Mouse (Mus musculus) forebrain, postnatal 0 days (tissue): ENCODE data around the gene Zmat5. TPM values are rescaled to one million over a fixed set of nuclear protein-coding genes. Genes with fewer than 3 reads are reported as not detected.

ENCODE experiments used
- ATAC-seq: fragments of 200-750 bp; cut with Nextera tagmentation; 2 replicates; pipeline ENCODE4 v1.8.0; 2017; ENCODE audit warnings: mild to moderate bottlenecking, moderate library complexity
- DNase-seq: peaks from one replicate; pipeline ENCODE4 v3.0.0-alpha.2; 2015
- H3K27ac ChIP-seq: fragments of 300-500 bp; sonication (generic); 2 replicates; pipeline ENCODE4 v1.5.1; 2014; ENCODE audit warnings: low read depth, mild to moderate bottlenecking, antibody characterized with exemption, low read length, moderate library complexity, mixed read lengths
- H3K27me3 ChIP-seq: fragments of 300-500 bp; sonication (generic); 2 replicates; pipeline ENCODE4 v1.6.1; 2014; ENCODE audit warnings: mild to moderate bottlenecking, low read length, mixed read lengths; ENCODE audit not compliant: insufficient read depth
- H3K36me3 ChIP-seq: fragments of 300-500 bp; sonication (generic); 2 replicates; pipeline ENCODE4 v1.6.1; 2014; ENCODE audit warnings: mild to moderate bottlenecking, moderate library complexity; ENCODE audit not compliant: insufficient read depth
- H3K4me1 ChIP-seq: fragments of 300-500 bp; sonication (generic); 2 replicates; pipeline ENCODE4 v1.6.1; 2014; ENCODE audit warnings: antibody characterized with exemption; ENCODE audit not compliant: insufficient read depth
- H3K4me2 ChIP-seq: fragments of 300-500 bp; sonication (generic); 2 replicates; pipeline ENCODE4 v1.6.1; 2014; ENCODE audit warnings: low read depth, mild to moderate bottlenecking, moderate library complexity
- H3K4me3 ChIP-seq: fragments of 300-500 bp; sonication (generic); 2 replicates; pipeline ENCODE4 v1.5.1; 2014; ENCODE audit warnings: low read depth, low read length, mixed read lengths
- H3K9ac ChIP-seq: fragments of 300-500 bp; sonication (generic); 2 replicates; pipeline ENCODE4 v1.6.1; 2014; ENCODE audit warnings: mild to moderate bottlenecking
- H3K9me3 ChIP-seq: fragments of 300-500 bp; sonication (generic); 2 replicates; pipeline ENCODE4 v1.6.1; 2016; ENCODE audit warnings: low read length
- CTCF ChIP-seq: sonication (generic); IDR thresholded peaks from 2 replicates; pipeline ENCODE4 v1.5.1; 2016; ENCODE audit warnings: antibody characterized with exemption, control low read depth, low read depth
- WGBS: fragments of 180-500 bp; shearing (Covaris S2); extraction: QIAGEN DNeasy Blood & Tissue Kit; methylation state at CpG from one replicate; pipeline ENCODE4 v1.1.7; 2014; 5-methylcytosine and 5-hydroxymethylcytosine counted together
- polyA plus RNA-seq: library from polyadenylated mRNA; unstranded; fragments of >200 nt; fragmentation: Nextera tagmentation; extraction: Ambion mirVana; gene quantifications from 2 replicates; pipeline ENCODE4 v1.2.1, GENCODE M21; 2015
- total RNA-seq: library from RNA; depleted of rRNA; stranded (reverse); fragments of >200 nt; gene quantifications from 2 replicates; pipeline ENCODE4 v1.2.3, GENCODE M21; 2014

The Zmat5 gene
- total and polyA plus RNA-seq, 2 experiments from 2014 or later = 20.6 to 62.6 TPM

- 75% methylated on average over 7 of the region's 7 CpGs for WGBS
- Histone ChIP-seq H3K4me1 (no peaks in the 10 kb centered on the region), H3K4me3 (no peak overlapping the region), H3K4me2 (no peak overlapping the region), H3K9ac (no peak overlapping the region), H3K27ac (no peak overlapping the region), H3K9me3 (no peaks in the 10 kb centered on the region), H3K27me3 (no peaks in the 10 kb centered on the region), H3K36me3 (no peaks in the 10 kb centered on the region)
- DNase-seq (no peak), ATAC-seq (no peak)
- no peak for TF ChIP-seq CTCF
These were observed 27.3 kb downstream of the Zmat5 start for GRCm38 (mm10) chr11:4731781-4732180.

DNA sequence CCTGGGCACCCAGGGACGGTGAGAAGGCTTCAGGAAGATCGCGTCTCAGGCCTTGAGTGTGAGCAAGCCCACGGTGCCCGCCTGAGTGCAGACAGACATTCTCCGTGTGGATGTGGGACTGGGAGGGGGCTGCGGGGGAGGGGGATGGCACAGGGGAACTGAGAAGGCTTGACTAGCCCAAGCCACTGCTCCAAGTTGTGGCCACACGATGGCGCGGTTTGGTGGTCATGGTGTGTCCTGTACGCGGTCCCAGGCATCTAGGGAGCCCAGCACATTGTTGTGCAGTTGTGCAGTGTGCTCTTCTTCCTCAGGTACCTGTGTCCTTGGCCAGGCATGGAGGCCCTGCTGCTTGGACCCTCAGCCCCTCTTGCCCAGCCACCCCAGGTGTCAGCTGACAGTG lies 29.7 kb downstream of the Zmat5 start:
- 37% methylated on average over 12 of the region's 12 CpGs for WGBS
- H3K27ac ChIP-seq = no peak overlapping the region
- peak; percentile 45 for TF ChIP-seq CTCF
- H3K4me3 ChIP-seq = no peak overlapping the region
- no peaks in the 10 kb centered on the region for H3K9me3 ChIP-seq
- H3K4me2 ChIP-seq = no peak overlapping the region
- DNase-seq (peak; percentile 24), ATAC-seq (peak; percentile 21; the same call in 1 of the 2 replicates)
- H3K36me3 ChIP-seq = no peaks in the 10 kb centered on the region; the same call in 1 of the 2 replicates
- no peak overlapping the region for H3K9ac ChIP-seq
- no peaks in the 10 kb centered on the region for H3K4me1 ChIP-seq
- no peaks in the 10 kb centered on the region for H3K27me3 ChIP-seq

- Histone ChIP-seq H3K4me3 (no peak overlapping the region), H3K9ac (no peak overlapping the region), H3K4me2 (no peak overlapping the region), H3K4me1 (no peaks in the 10 kb centered on the region), H3K27me3 (no peaks in the 10 kb centered on the region), H3K9me3 (no peaks in the 10 kb centered on the region), H3K36me3 (no peaks in the 10 kb centered on the region; the same call in 1 of the 2 replicates), H3K27ac (no peak overlapping the region)
- 49% methylated on average over 6 of the region's 6 CpGs for WGBS
- DNase-seq (no peak), ATAC-seq (no peak)
- peak; percentile 41 for TF ChIP-seq CTCF
These were observed 31.9 kb downstream of the Zmat5 start for GRCm38 (mm10) chr11:4736355-4736754.

- DNase-seq (peak; percentile 30), ATAC-seq (peak; percentile 23; the same call in 1 of the 2 replicates)
- H3K9ac ChIP-seq = no peak overlapping the region
- H3K9me3 ChIP-seq = no peaks in the 10 kb centered on the region
- H3K27ac ChIP-seq = no peak overlapping the region
- WGBS = 73% methylated on average over 10 of the region's 10 CpGs
- H3K4me3 ChIP-seq = no peak overlapping the region
- no peak for TF ChIP-seq CTCF
- H3K27me3 ChIP-seq = no peaks in the 10 kb centered on the region
- H3K4me2 ChIP-seq = no peak overlapping the region
- no peaks in the 10 kb centered on the region for H3K4me1 ChIP-seq
- no peaks in the 10 kb centered on the region; the same call in 1 of the 2 replicates for H3K36me3 ChIP-seq
These were observed 33.2 kb downstream of the Zmat5 start for GRCm38 (mm10) chr11:4737682-4738081.

DNA sequence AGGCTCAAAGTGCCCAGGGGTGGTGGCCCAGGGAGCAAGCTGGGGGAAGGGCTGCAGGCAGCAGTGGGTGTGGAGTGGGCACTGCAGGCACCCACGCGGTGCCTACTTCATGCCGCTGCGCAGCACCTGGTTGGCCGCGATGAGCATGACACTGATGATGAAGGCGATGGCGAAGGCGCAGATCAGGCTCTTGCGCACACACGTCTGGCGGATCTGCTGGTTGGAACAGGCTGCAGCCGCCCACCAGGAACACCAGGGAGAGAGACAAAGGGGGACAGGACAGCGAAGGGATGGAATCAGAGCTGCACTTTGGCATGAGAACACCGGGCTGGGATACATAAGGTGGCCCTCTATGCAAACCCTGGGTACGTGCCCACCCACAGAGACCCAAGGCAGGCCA lies 34.2 kb downstream of the Zmat5 start:
- Histone ChIP-seq H3K27ac (no peak overlapping the region), H3K9ac (no peak overlapping the region), H3K27me3 (0 out of 2 replicates have a peak, but pooled peaks cover 3% of the 10 kb centered on the region), H3K4me3 (no peak overlapping the region), H3K4me1 (no peaks in the 10 kb centered on the region), H3K9me3 (no peaks in the 10 kb centered on the region), H3K36me3 (no peaks in the 10 kb centered on the region; the same call in 1 of the 2 replicates), H3K4me2 (no peak overlapping the region)
- no peak for TF ChIP-seq CTCF
- ATAC-seq = no peak
- DNase-seq = no peak
- WGBS = 92% methylated on average over 16 of the region's 16 CpGs

DNA sequence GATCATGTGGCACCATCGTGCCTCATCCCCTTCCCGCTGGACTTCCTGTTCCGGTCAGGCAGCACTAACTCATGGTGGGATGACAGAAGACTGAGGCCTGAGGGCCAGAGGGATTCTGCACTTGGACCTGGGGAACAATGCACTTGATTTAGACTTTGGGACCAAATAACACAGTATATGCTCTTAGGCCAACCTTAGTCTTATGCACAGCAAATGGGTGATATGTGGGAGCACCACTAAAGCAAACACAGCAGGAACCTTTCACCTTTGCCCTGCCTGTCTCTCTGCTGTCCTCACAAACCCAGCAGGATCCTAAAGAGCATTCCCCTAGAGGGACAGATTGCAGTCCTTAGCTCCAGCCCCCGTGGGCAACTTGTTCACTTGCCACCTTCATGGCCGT lies 36.3 kb downstream of the Zmat5 start:
- ATAC-seq (no peak), DNase-seq (no peak)
- peaks cover 21% of the 10 kb centered on the region for H3K27me3 ChIP-seq
- TF ChIP-seq CTCF = no peak
- no peaks in the 10 kb centered on the region; the same call in 1 of the 2 replicates for H3K36me3 ChIP-seq
- WGBS = 73% methylated on average over 5 of the region's 5 CpGs
- H3K4me3 ChIP-seq = no peak overlapping the region
- no peak overlapping the region for H3K9ac ChIP-seq
- H3K4me2 ChIP-seq = no peak overlapping the region
- no peaks in the 10 kb centered on the region for H3K9me3 ChIP-seq
- H3K4me1 ChIP-seq = peaks cover 4% of the 10 kb centered on the region; the same call in 1 of the 2 replicates
- H3K27ac ChIP-seq = no peak overlapping the region

GRCm38 (mm10) chr11:4744691-4745090 lies 40.2 kb downstream of the Zmat5 start:
- 54% methylated on average over 6 of the region's 6 CpGs for WGBS
- TF ChIP-seq CTCF = no peak
- Histone ChIP-seq H3K9ac (no peak overlapping the region), H3K9me3 (no peaks in the 10 kb centered on the region), H3K4me2 (no peak overlapping the region), H3K4me3 (no peak overlapping the region), H3K27ac (no peak overlapping the region), H3K36me3 (no peaks in the 10 kb centered on the region), H3K27me3 (peaks cover 41% of the 10 kb centered on the region), H3K4me1 (peaks cover 4% of the 10 kb centered on the region; the same call in 1 of the 2 replicates)
- ATAC-seq (no peak), DNase-seq (no peak)
